Mouse (Mus musculus): ENCODE results near the gene Rcn3.

DNA sequence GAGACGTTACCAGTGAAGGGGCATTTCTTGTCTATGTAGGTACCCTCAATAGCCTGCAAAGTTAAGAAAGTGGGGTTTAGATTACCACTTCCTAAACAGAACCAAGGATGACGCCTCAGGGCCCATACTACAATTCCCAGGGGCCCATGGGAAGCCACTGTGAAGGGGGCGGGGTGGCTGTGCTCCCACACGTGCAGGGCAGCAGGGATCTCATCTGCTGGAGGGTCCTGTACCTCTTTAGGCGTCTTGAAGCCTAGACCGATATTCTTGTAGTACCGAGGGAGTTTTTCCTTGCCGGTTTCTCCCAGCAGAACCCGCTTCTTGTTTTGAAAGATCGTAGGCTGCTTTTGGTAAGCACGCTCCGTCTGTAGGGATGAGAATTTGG is 31.2 kb upstream of the Rcn3 start:
- no peak for TF ChIP-seq CTCF (IDR thresholded peaks at IDR 0.05; ENCODE audit: control insufficient read depth, insufficient read depth, insufficient replicate concordance, low read depth, low read length)
- no peak for TF ChIP-seq POLR2A (IDR thresholded peaks at IDR 0.05; ENCODE audit: control insufficient read depth, low read depth, low read length)

All from testis, adult 2 months (tissue).